Mouse (Mus musculus) midbrain, embryonic 15.5 days (tissue): ENCODE measurements around the gene Acta2. TPM values are rescaled to one million over a fixed set of nuclear protein-coding genes. Genes with fewer than 3 reads are reported as not detected.
A peak's percentile ranks its signal among the peaks of the same experiment; 100 is the strongest.

ENCODE experiments used
- ATAC-seq: fragments of 200-750 bp; cut with Nextera tagmentation; replicated peaks from 2 replicates; pipeline ENCODE4 v1.8.0; 2017; ENCODE audit warnings: moderate TSS enrichment
- H3K27ac ChIP-seq: fragments of 300-500 bp; sonication (generic); 2 replicates; pipeline ENCODE4 v1.5.1; 2015; ENCODE audit warnings: mild to moderate bottlenecking, inconsistent platforms
- H3K27me3 ChIP-seq: fragments of 300-500 bp; sonication (generic); replicated peaks from 2 replicates; pipeline ENCODE4 v1.6.1; 2015; ENCODE audit warnings: inconsistent platforms
- H3K36me3 ChIP-seq: fragments of 300-500 bp; sonication (generic); replicated peaks from 2 replicates; pipeline ENCODE4 v1.6.1; 2015; ENCODE audit warnings: inconsistent platforms
- H3K4me1 ChIP-seq: fragments of 300-500 bp; sonication (generic); 2 replicates; pipeline ENCODE4 v1.6.1; 2015; ENCODE audit warnings: inconsistent platforms
- H3K4me2 ChIP-seq: fragments of 300-500 bp; sonication (generic); 2 replicates; pipeline ENCODE4 v1.6.1; 2015; ENCODE audit warnings: inconsistent platforms, mild to moderate bottlenecking, moderate library complexity
- H3K4me3 ChIP-seq: fragments of 300-500 bp; sonication (generic); 2 replicates; pipeline ENCODE4 v1.5.1; 2015; ENCODE audit warnings: mild to moderate bottlenecking, inconsistent platforms
- H3K9ac ChIP-seq: fragments of 300-500 bp; sonication (generic); 2 replicates; pipeline ENCODE4 v1.6.1; 2015; ENCODE audit warnings: mild to moderate bottlenecking, inconsistent platforms
- H3K9me3 ChIP-seq: fragments of 300-500 bp; sonication (generic); 2 replicates; pipeline ENCODE4 v1.6.1; 2016; ENCODE audit warnings: inconsistent platforms
- WGBS: fragments of 180-500 bp; shearing (Covaris S2); methylation state at CpG from one replicate; pipeline ENCODE4 v1.1.7; 2015; ENCODE audit warnings: mixed read lengths; 5-methylcytosine and 5-hydroxymethylcytosine counted together
- polyA plus RNA-seq: library from polyadenylated mRNA; unstranded; fragments of >200 nt; fragmentation: Nextera tagmentation; extraction: Ambion mirVana; gene quantifications from 2 replicates; pipeline ENCODE4 v1.2.1, GENCODE M21; 2015

The Acta2 gene
- polyA plus RNA-seq, 1 experiment from 2014 or later: 12.0 TPM

- no peak for ATAC-seq
Measured at GRCm38 (mm10) chr19:34237746-34238145, 17.6 kb downstream of the Acta2 start.

GRCm38 (mm10) chr19:34236049-34236448 is 19.3 kb downstream of the Acta2 start:
- Histone ChIP-seq H3K4me3 (no peak overlapping the region), H3K9ac (no peak overlapping the region), H3K36me3 (no peaks in the 10 kb centered on the region), H3K4me2 (no peak overlapping the region), H3K4me1 (no peaks in the 10 kb centered on the region), H3K27me3 (no peaks in the 10 kb centered on the region), H3K27ac (no peak overlapping the region), H3K9me3 (no peaks in the 10 kb centered on the region)
- ATAC-seq: no peak
- WGBS: over 99% methylated on average over 3 of the region's 3 CpGs

More at GRCm38 (mm10) chr19:34237746-34238145, 17.6 kb downstream of the Acta2 start:
- 92% methylated on average over 2 of the region's 2 CpGs for WGBS
- Histone ChIP-seq H3K36me3 (no peaks in the 10 kb centered on the region), H3K9ac (no peak overlapping the region), H3K9me3 (no peaks in the 10 kb centered on the region), H3K4me2 (no peak overlapping the region), H3K27me3 (no peaks in the 10 kb centered on the region), H3K4me3 (no peak overlapping the region), H3K27ac (no peak overlapping the region), H3K4me1 (no peaks in the 10 kb centered on the region)

GRCm38 (mm10) chr19:34233944-34234343 is 21.4 kb downstream of the Acta2 start:
- no peak overlapping the region for H3K4me2 ChIP-seq
- no peaks in the 10 kb centered on the region for H3K4me1 ChIP-seq
- H3K4me3 ChIP-seq: no peak overlapping the region
- H3K9me3 ChIP-seq: no peaks in the 10 kb centered on the region
- H3K27ac ChIP-seq: no peak overlapping the region
- no peaks in the 10 kb centered on the region for H3K27me3 ChIP-seq
- ATAC-seq: no peak
- H3K36me3 ChIP-seq: no peaks in the 10 kb centered on the region
- H3K9ac ChIP-seq: no peak overlapping the region
- 92% methylated on average over 14 of the region's 14 CpGs for WGBS

GRCm38 (mm10) chr19:34232326-34232725 is 23.1 kb downstream of the Acta2 start:
- Histone ChIP-seq H3K4me3 (no peak overlapping the region), H3K27ac (no peak overlapping the region), H3K4me2 (no peak overlapping the region), H3K27me3 (no peaks in the 10 kb centered on the region), H3K36me3 (no peaks in the 10 kb centered on the region), H3K9me3 (no peaks in the 10 kb centered on the region), H3K9ac (no peak overlapping the region), H3K4me1 (no peaks in the 10 kb centered on the region)
- no peak for ATAC-seq
- WGBS: 44% methylated on average over 5 of the region's 5 CpGs

GRCm38 (mm10) chr19:34231596-34231995 is 23.8 kb downstream of the Acta2 start:
- no peak overlapping the region for H3K27ac ChIP-seq
- no peaks in the 10 kb centered on the region for H3K27me3 ChIP-seq
- no peaks in the 10 kb centered on the region for H3K4me1 ChIP-seq
- no peaks in the 10 kb centered on the region for H3K36me3 ChIP-seq
- H3K9me3 ChIP-seq: no peaks in the 10 kb centered on the region
- no peak overlapping the region for H3K4me3 ChIP-seq
- 72% methylated on average over 7 of the region's 7 CpGs for WGBS
- H3K9ac ChIP-seq: no peak overlapping the region
- no peak overlapping the region for H3K4me2 ChIP-seq
- ATAC-seq: no peak

GRCm38 (mm10) chr19:34222805-34223204 is 32.6 kb downstream of the Acta2 start:
- Histone ChIP-seq H3K4me2 (no peak overlapping the region), H3K36me3 (no peaks in the 10 kb centered on the region), H3K27ac (no peak overlapping the region), H3K9ac (no peak overlapping the region), H3K27me3 (no peaks in the 10 kb centered on the region), H3K9me3 (no peaks in the 10 kb centered on the region), H3K4me1 (no peaks in the 10 kb centered on the region), H3K4me3 (no peak overlapping the region)
- ATAC-seq: no peak
- WGBS: 94% methylated on average over 3 of the region's 3 CpGs

GRCm38 (mm10) chr19:34220732-34221380 is 34.5 kb downstream of the Acta2 start:
- no peak for ATAC-seq
- no peak overlapping the region for H3K9ac ChIP-seq
- WGBS: 84% methylated on average over 3 of the region's 3 CpGs

GRCm38 (mm10) chr19:34219260-34219968 is 36.0 kb downstream of the Acta2 start:
- Histone ChIP-seq H3K4me2 (no peak overlapping the region), H3K36me3 (no peaks in the 10 kb centered on the region), H3K27me3 (no peaks in the 10 kb centered on the region), H3K4me1 (0 out of 2 replicates have a peak, but pooled peaks cover 4% of the 10 kb centered on the region), H3K9ac (no peak overlapping the region), H3K27ac (no peak overlapping the region), H3K4me3 (no peak overlapping the region), H3K9me3 (no peaks in the 10 kb centered on the region)
- no peak for ATAC-seq
- WGBS: 89% methylated on average over 5 of the region's 5 CpGs

More at GRCm38 (mm10) chr19:34220732-34221380, 34.5 kb downstream of the Acta2 start:
- Histone ChIP-seq H3K4me1 (0 out of 2 replicates have a peak, but pooled peaks cover 4% of the 10 kb centered on the region), H3K36me3 (no peaks in the 10 kb centered on the region), H3K27ac (no peak overlapping the region), H3K9me3 (no peaks in the 10 kb centered on the region), H3K4me2 (no peak overlapping the region), H3K4me3 (no peak overlapping the region), H3K27me3 (no peaks in the 10 kb centered on the region)

- no peaks in the 10 kb centered on the region for H3K27me3 ChIP-seq
- no peak overlapping the region for H3K27ac ChIP-seq
- no peak overlapping the region for H3K4me2 ChIP-seq
- H3K36me3 ChIP-seq: no peaks in the 10 kb centered on the region
- 93% methylated on average over 3 of the region's 3 CpGs for WGBS
- no peak overlapping the region for H3K9ac ChIP-seq
- H3K4me1 ChIP-seq: 0 out of 2 replicates have a peak, but pooled peaks cover 4% of the 10 kb centered on the region
- H3K9me3 ChIP-seq: no peaks in the 10 kb centered on the region
- ATAC-seq: no peak
- H3K4me3 ChIP-seq: no peak overlapping the region
Measured at GRCm38 (mm10) chr19:34217761-34218160, 37.6 kb downstream of the Acta2 start.

GRCm38 (mm10) chr19:34216956-34217355 is 38.4 kb downstream of the Acta2 start:
- Histone ChIP-seq H3K4me1 (0 out of 2 replicates have a peak, but pooled peaks cover 4% of the 10 kb centered on the region), H3K9me3 (no peaks in the 10 kb centered on the region), H3K4me3 (no peak overlapping the region), H3K36me3 (no peaks in the 10 kb centered on the region), H3K27me3 (no peaks in the 10 kb centered on the region), H3K9ac (no peak overlapping the region), H3K27ac (0 out of 2 replicates have a peak overlapping the region, but pooled peaks have one; percentile 11), H3K4me2 (no peak overlapping the region)
- WGBS: 58% methylated on average over 5 of the region's 5 CpGs
- peak; percentile 85 for ATAC-seq

GRCm38 (mm10) chr19:34214136-34214535 is 41.3 kb downstream of the Acta2 start:
- Histone ChIP-seq H3K27ac (no peak overlapping the region), H3K27me3 (no peaks in the 10 kb centered on the region), H3K36me3 (no peaks in the 10 kb centered on the region), H3K9me3 (no peaks in the 10 kb centered on the region), H3K4me1 (0 out of 2 replicates have a peak, but pooled peaks cover 4% of the 10 kb centered on the region), H3K4me3 (no peak overlapping the region), H3K4me2 (no peak overlapping the region), H3K9ac (no peak overlapping the region)
- no peak for ATAC-seq
- 60% methylated on average over 4 of the region's 4 CpGs for WGBS

GRCm38 (mm10) chr19:34213251-34213645 is 42.1 kb downstream of the Acta2 start:
- H3K27me3 ChIP-seq: no peaks in the 10 kb centered on the region
- H3K9me3 ChIP-seq: no peaks in the 10 kb centered on the region
- H3K27ac ChIP-seq: no peak overlapping the region
- ATAC-seq: no peak
- no peaks in the 10 kb centered on the region for H3K36me3 ChIP-seq
- H3K4me3 ChIP-seq: no peak overlapping the region
- no peak overlapping the region for H3K4me2 ChIP-seq
- H3K4me1 ChIP-seq: 0 out of 2 replicates have a peak, but pooled peaks cover 4% of the 10 kb centered on the region
- no peak overlapping the region for H3K9ac ChIP-seq
